Mouse (Mus musculus) forebrain, embryonic 10.5 days (tissue): ENCODE data around the gene Rgs16. TPM values are rescaled to one million over a fixed set of nuclear protein-coding genes. Genes with fewer than 3 reads are reported as not detected.

Experiments used
- DNase-seq: peaks from one replicate; pipeline ENCODE4 v3.0.0-alpha.2; 2017; ENCODE audit warnings: low spot score; ENCODE audit errors: extremely low spot score
- H3K27ac ChIP-seq: fragments of 300-500 bp; sonication (generic); 2 replicates; pipeline ENCODE4 v1.5.1; 2016; ENCODE audit warnings: mild to moderate bottlenecking
- H3K27me3 ChIP-seq: fragments of 300-500 bp; sonication (generic); 2 replicates; pipeline ENCODE4 v1.6.1; 2016; ENCODE audit warnings: mild to moderate bottlenecking; ENCODE audit not compliant: poor library complexity, severe bottlenecking
- H3K36me3 ChIP-seq: fragments of 300-500 bp; sonication (generic); replicated peaks from 2 replicates; pipeline ENCODE4 v1.6.1; 2016; ENCODE audit warnings: mild to moderate bottlenecking, moderate library complexity
- H3K4me1 ChIP-seq: fragments of 300-500 bp; sonication (generic); 2 replicates; pipeline ENCODE4 v1.6.1; 2016
- H3K4me3 ChIP-seq: fragments of 300-500 bp; sonication (generic); 2 replicates; pipeline ENCODE4 v1.5.1; 2016; ENCODE audit warnings: mild to moderate bottlenecking, moderate library complexity
- H3K9me3 ChIP-seq: fragments of 300-500 bp; sonication (generic); 2 replicates; pipeline ENCODE4 v1.6.1; 2016; ENCODE audit warnings: mild to moderate bottlenecking, moderate library complexity
- WGBS: fragments of 180-500 bp; shearing (Covaris S2); methylation state at CpG from one replicate; pipeline ENCODE4 v1.1.7; 2016; 5-methylcytosine and 5-hydroxymethylcytosine counted together
- polyA plus RNA-seq: library from polyadenylated mRNA; unstranded; fragments of >200 nt; fragmentation: Nextera tagmentation; extraction: Ambion mirVana; gene quantifications from 2 replicates; pipeline ENCODE4 v1.2.1, GENCODE M21; 2016

Gene Rgs16
- polyA plus RNA-seq, 1 experiment from 2014 or later, result 31.0 TPM

DNA sequence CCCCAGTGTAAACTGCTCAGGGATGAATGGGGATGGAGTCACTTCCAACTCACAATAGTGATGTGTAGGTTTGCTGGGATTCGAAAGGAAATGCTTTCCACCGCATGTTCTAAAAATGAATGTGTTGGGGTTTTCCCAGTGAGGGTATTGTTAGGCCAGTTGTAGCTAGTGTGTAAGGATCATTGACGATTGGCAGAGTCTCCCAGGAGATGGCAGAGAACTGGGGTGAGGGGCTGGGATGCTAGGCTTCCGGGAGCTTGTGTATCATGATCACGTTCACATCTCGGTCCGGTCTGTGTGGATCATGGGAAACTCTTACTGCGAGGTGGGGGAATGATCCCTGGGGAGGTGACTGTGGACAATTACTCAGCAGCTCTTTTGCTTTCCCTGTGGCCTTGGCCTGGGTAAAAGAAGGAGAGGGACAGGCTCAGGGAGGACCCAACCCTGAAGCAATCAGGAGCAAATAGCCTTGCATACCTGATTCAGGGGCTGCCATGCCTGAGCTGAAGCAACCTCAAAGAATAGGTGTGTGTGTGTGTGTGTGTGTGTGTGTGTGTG, 37.2 kb upstream of the Rgs16 start:
- DNase-seq, result no peak
- 57% methylated on average over 8 of the region's 8 CpGs for WGBS
- Histone ChIP-seq H3K27ac (peak overlapping the region; percentile 83), H3K9me3 (no peaks in the 10 kb centered on the region), H3K4me3 (no peak overlapping the region), H3K4me1 (peaks cover 56% of the 10 kb centered on the region), H3K27me3 (peaks cover 10% of the 10 kb centered on the region; the same call in 1 of the 2 replicates), H3K36me3 (no peaks in the 10 kb centered on the region)

DNA sequence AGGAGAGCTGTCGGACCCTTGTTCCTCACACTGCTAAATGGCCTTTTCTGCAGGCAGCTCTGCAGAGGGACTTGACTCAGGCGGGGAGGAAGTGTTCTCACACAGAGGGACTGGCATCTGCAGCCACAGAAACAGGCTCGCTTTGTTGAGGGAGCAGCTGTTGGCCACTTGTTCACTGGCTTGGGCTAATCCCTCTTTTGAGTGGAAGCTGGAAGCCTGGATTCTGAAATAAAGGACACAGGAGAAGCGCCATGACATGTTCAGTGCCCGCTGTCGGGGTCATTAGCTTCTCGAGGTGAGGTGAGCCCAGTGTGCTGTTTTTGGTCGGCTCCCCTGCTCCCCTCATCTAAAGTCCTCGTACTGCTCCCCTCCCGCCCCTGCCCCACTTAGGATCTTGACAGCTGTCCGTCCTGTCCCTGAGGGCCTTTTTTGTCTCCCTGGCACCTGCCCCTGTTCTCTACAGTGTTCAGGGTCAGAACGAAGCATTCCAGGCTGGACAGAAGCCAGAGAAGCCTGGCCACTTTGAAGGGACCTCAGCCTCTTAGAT, 36.6 kb upstream of the Rgs16 start:
- Histone ChIP-seq H3K4me1 (peaks cover 51% of the 10 kb centered on the region), H3K27ac (peak overlapping the region; percentile 83), H3K36me3 (no peaks in the 10 kb centered on the region), H3K4me3 (0 out of 2 replicates have a peak overlapping the region, but pooled peaks have one; percentile 7), H3K9me3 (no peaks in the 10 kb centered on the region), H3K27me3 (peaks cover 10% of the 10 kb centered on the region; the same call in 1 of the 2 replicates)
- 2% methylated on average over 12 of the region's 12 CpGs for WGBS
- DNase-seq, result peak; percentile 75

GRCm38 (mm10) chr1:153704174-153704573, 36.0 kb upstream of the Rgs16 start:
- Histone ChIP-seq H3K4me3 (no peak overlapping the region), H3K27ac (peak overlapping the region; percentile 83), H3K9me3 (no peaks in the 10 kb centered on the region), H3K27me3 (peaks cover 10% of the 10 kb centered on the region; the same call in 1 of the 2 replicates), H3K4me1 (peaks cover 45% of the 10 kb centered on the region), H3K36me3 (no peaks in the 10 kb centered on the region)
- WGBS, result 8% methylated on average over 7 of the region's 7 CpGs
- DNase-seq, result peak; percentile 34

GRCm38 (mm10) chr1:153704996-153705395, 35.2 kb upstream of the Rgs16 start:
- peaks cover 10% of the 10 kb centered on the region; the same call in 1 of the 2 replicates for H3K27me3 ChIP-seq
- H3K9me3 ChIP-seq, result no peaks in the 10 kb centered on the region
- no peaks in the 10 kb centered on the region for H3K36me3 ChIP-seq
- peak overlapping the region; percentile 83 for H3K27ac ChIP-seq
- peaks cover 42% of the 10 kb centered on the region for H3K4me1 ChIP-seq
- DNase-seq, result peak; percentile 35
- WGBS, result 19% methylated on average over 3 of the region's 3 CpGs
- no peak overlapping the region for H3K4me3 ChIP-seq

DNA sequence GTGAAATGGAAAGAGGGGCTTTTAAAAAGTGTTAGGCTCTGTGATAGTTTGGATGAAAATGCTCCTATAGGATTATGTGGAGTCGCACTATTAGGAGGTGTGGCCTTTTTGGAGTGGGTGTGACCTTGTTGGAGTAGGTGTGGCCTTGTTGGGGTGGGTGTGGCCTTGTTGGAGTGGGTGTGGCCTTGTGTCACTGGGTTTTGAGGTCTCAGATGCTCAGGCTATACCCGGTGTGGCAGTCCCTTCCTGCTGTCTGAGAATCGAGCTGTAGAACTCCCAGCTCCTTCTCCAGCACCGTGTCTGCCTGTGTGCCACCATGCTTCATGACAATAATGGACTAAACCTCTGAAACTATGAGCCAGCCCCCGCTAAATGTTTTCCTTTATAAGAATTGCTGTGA, 31.5 kb upstream of the Rgs16 start:
- Histone ChIP-seq H3K36me3 (no peaks in the 10 kb centered on the region), H3K4me3 (no peak overlapping the region), H3K27me3 (no peaks in the 10 kb centered on the region), H3K27ac (no peak overlapping the region), H3K9me3 (no peaks in the 10 kb centered on the region), H3K4me1 (peaks cover 28% of the 10 kb centered on the region)
- DNase-seq, result no peak
- WGBS, result 89% methylated on average over 5 of the region's 5 CpGs

DNA sequence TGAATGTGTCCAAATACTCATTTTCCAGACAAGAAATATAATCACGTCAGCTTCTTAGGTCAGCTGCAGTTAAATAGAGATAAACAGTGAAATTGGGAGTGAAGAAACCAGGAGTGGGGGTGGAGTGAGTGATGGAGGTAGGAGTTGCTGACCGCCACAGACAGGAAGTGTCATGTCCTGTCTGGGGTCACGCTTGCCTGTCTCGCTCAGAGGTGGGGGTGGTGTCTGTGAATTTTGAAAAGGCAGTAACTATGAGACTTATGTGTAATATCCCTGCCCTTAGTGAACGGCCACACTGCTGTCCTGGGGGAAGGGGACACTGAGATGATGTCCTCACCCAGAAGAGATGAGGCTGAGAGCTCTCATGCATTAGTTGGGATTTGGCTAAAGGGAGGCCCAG, 30.7 kb upstream of the Rgs16 start:
- H3K36me3 ChIP-seq, result no peaks in the 10 kb centered on the region
- 77% methylated on average over 5 of the region's 5 CpGs for WGBS

DNA sequence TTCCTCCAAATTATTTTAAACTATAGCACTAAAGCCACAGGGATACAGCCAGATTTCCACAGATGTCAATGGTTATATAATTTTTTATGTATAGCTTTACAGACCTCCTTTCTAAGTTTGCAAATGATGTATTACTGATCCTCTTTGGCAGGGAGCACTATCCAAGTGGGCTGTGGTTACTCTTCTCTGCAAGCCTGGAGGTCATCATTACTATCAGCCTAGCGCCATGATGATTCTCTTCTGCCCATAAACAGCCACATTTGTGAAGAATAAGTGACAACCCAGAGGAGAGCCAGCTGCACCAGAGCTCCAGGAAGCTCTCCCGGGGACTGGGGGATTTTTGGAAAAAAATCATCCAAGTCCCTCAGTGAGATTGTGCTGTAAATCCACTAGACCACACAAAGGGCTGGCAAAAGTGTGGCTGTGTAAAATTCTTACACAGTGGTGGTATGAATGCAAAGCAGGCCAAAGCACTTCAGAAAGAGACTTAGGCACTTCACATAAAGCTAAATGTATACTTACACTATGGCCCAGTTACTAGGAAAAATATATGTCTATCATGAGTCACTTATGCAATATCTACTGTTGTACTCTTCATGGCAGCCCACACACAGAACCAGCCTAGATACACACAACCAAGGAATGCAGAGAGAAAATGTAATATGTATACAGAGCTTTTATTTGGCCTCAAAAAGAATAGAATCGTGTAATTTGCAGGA, 28.4 kb upstream of the Rgs16 start:
- H3K27me3 ChIP-seq, result no peaks in the 10 kb centered on the region
- H3K27ac ChIP-seq, result no peak overlapping the region
- H3K36me3 ChIP-seq, result no peaks in the 10 kb centered on the region
- H3K4me1 ChIP-seq, result peaks cover 8% of the 10 kb centered on the region
- 88% methylated on average over 3 of the region's 3 CpGs for WGBS
- H3K9me3 ChIP-seq, result no peaks in the 10 kb centered on the region
- no peak for DNase-seq
- no peak overlapping the region for H3K4me3 ChIP-seq

More for the DNA sequence above, 30.7 kb upstream of the Rgs16 start:
- Histone ChIP-seq H3K27ac (no peak overlapping the region), H3K4me3 (no peak overlapping the region), H3K4me1 (peaks cover 19% of the 10 kb centered on the region), H3K27me3 (no peaks in the 10 kb centered on the region), H3K9me3 (no peaks in the 10 kb centered on the region)
- no peak for DNase-seq

- no peak for DNase-seq
- no peak overlapping the region for H3K4me3 ChIP-seq
- 94% methylated on average over 2 of the region's 2 CpGs for WGBS
These were observed 27.5 kb upstream of the Rgs16 start for GRCm38 (mm10) chr1:153712633-153713032.

GRCm38 (mm10) chr1:153717990-153718389, 22.2 kb upstream of the Rgs16 start:
- H3K27me3 ChIP-seq, result no peaks in the 10 kb centered on the region
- WGBS, result 79% methylated on average over 1 of the region's 1 CpGs

More at GRCm38 (mm10) chr1:153712633-153713032, 27.5 kb upstream of the Rgs16 start:
- no peaks in the 10 kb centered on the region for H3K9me3 ChIP-seq
- H3K36me3 ChIP-seq, result no peaks in the 10 kb centered on the region
- H3K4me1 ChIP-seq, result peaks cover 8% of the 10 kb centered on the region
- no peak overlapping the region for H3K27ac ChIP-seq
- H3K27me3 ChIP-seq, result no peaks in the 10 kb centered on the region

DNA sequence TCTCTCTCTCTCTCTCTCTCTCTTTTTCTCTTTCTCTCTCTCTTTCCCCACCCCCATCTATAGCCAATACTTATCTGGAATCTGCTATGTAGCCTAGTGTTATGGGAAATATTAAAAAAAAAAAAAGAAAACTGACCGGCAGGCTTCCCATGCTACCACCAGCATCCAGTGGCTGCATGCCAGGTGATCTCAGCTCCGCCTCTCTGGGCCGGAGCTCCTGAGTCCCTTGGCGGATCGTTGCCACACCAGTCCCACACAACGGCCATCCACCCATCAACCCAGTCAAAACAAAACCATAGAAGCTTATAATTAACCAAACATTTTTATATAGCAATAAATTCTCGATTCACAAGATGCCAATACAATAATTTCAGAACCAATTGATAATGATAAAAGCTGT, 19.2 kb upstream of the Rgs16 start:
- Histone ChIP-seq H3K4me1 (no peaks in the 10 kb centered on the region), H3K9me3 (no peaks in the 10 kb centered on the region), H3K27me3 (no peaks in the 10 kb centered on the region), H3K4me3 (no peak overlapping the region), H3K36me3 (no peaks in the 10 kb centered on the region), H3K27ac (no peak overlapping the region)
- WGBS, result 91% methylated on average over 7 of the region's 7 CpGs
- DNase-seq, result no peak

More at GRCm38 (mm10) chr1:153717990-153718389, 22.2 kb upstream of the Rgs16 start:
- Histone ChIP-seq H3K4me1 (no peaks in the 10 kb centered on the region), H3K4me3 (no peak overlapping the region), H3K36me3 (no peaks in the 10 kb centered on the region), H3K27ac (no peak overlapping the region), H3K9me3 (no peaks in the 10 kb centered on the region)
- no peak for DNase-seq

GRCm38 (mm10) chr1:153721565-153722310, 18.4 kb upstream of the Rgs16 start:
- Histone ChIP-seq H3K9me3 (no peaks in the 10 kb centered on the region), H3K36me3 (no peaks in the 10 kb centered on the region)
- WGBS, result 89% methylated on average over 9 of the region's 9 CpGs

DNA sequence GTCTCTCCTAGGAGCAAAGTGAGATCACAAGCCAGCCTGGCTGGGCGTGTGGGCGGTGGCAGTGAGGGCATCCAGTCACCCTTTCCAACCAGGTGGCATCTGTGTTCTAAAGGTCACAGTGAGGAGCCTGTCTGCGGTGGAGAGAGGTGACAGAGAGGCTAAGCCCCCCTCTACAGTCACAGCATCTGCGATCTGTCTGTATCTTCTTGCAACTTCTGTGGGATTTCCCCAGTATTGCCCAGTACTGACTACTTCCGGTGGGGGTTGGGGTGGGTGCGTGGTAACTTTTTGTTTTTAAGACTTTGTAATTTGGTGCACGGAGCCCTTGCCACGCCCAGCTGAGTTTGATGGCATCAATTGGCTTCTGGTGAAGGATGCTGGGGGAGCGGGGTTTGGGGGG, 16.7 kb upstream of the Rgs16 start:
- Histone ChIP-seq H3K4me1 (no peaks in the 10 kb centered on the region), H3K36me3 (no peaks in the 10 kb centered on the region), H3K27me3 (no peaks in the 10 kb centered on the region), H3K9me3 (no peaks in the 10 kb centered on the region), H3K27ac (no peak overlapping the region), H3K4me3 (no peak overlapping the region)
- no peak for DNase-seq
- 84% methylated on average over 9 of the region's 9 CpGs for WGBS

More at GRCm38 (mm10) chr1:153721565-153722310, 18.4 kb upstream of the Rgs16 start:
- Histone ChIP-seq H3K4me1 (no peaks in the 10 kb centered on the region), H3K27me3 (no peaks in the 10 kb centered on the region), H3K4me3 (no peak overlapping the region), H3K27ac (no peak overlapping the region)
- no peak for DNase-seq
